Mouse (Mus musculus): ENCODE measurements around the gene Shb. TPM values are rescaled to one million over a fixed set of nuclear protein-coding genes. Genes with fewer than 3 reads are reported as not detected.
A peak's percentile ranks its signal among the peaks of the same experiment; 100 is the strongest.

The Shb gene
- polyA plus RNA-seq, 1 experiment: 71.5 TPM

- H3K27me3 ChIP-seq (ENCODE audit: control insufficient read depth, insufficient read depth, low read length): no peaks in the 10 kb centered on the region
- WGBS: 94% methylated on average over 2 of the region's 2 CpGs
- TF ChIP-seq POLR2A (IDR thresholded peaks at IDR 0.05; ENCODE audit: low read depth, low read length) (no peak), CTCF (IDR thresholded peaks at IDR 0.05; ENCODE audit: extremely low read depth, insufficient read length, insufficient replicate concordance, low read depth, low read length) (peak; percentile 44; the same call in 1 of the 2 replicates)
- H3K4me3 ChIP-seq (ENCODE audit: low read depth, low read length): peak overlapping the region; percentile 95
- 0 out of 2 replicates have a peak, but pooled peaks cover 4% of the 10 kb centered on the region for H3K36me3 ChIP-seq (ENCODE audit: control insufficient read depth, insufficient read depth, low read length)
- H3K4me1 ChIP-seq (ENCODE audit: control insufficient read depth, insufficient read depth, insufficient read length, low read length): peaks cover 27% of the 10 kb centered on the region
- peak overlapping the region; percentile 54 for H3K27ac ChIP-seq (ENCODE audit: insufficient read depth, low read depth, low read length)
Measured at GRCm38 (mm10) chr4:45527562-45528354, 4.5 kb downstream of the Shb start.

- no peak overlapping the region for H3K27ac ChIP-seq (ENCODE audit: insufficient read depth, low read depth, low read length)
- H3K36me3 ChIP-seq (ENCODE audit: control insufficient read depth, insufficient read depth, low read length): 0 out of 2 replicates have a peak, but pooled peaks cover 4% of the 10 kb centered on the region
- TF ChIP-seq CTCF (IDR thresholded peaks at IDR 0.05; ENCODE audit: extremely low read depth, insufficient read length, insufficient replicate concordance, low read depth, low read length): no peak
- TF ChIP-seq POLR2A (IDR thresholded peaks at IDR 0.05; ENCODE audit: low read depth, low read length): no peak
- no peak overlapping the region for H3K4me3 ChIP-seq (ENCODE audit: low read depth, low read length)
- no peaks in the 10 kb centered on the region for H3K27me3 ChIP-seq (ENCODE audit: control insufficient read depth, insufficient read depth, low read length)
- 85% methylated on average over 2 of the region's 2 CpGs for WGBS
- H3K4me1 ChIP-seq (ENCODE audit: control insufficient read depth, insufficient read depth, insufficient read length, low read length): peaks cover 31% of the 10 kb centered on the region
Measured at GRCm38 (mm10) chr4:45526846-45527561, 5.3 kb downstream of the Shb start.

- H3K4me3 ChIP-seq (ENCODE audit: low read depth, low read length): no peak overlapping the region
- WGBS: 88% methylated on average over 3 of the region's 3 CpGs
- TF ChIP-seq CTCF (IDR thresholded peaks at IDR 0.05; ENCODE audit: extremely low read depth, insufficient read length, insufficient replicate concordance, low read depth, low read length) (no peak), POLR2A (IDR thresholded peaks at IDR 0.05; ENCODE audit: low read depth, low read length) (no peak)
- H3K4me1 ChIP-seq (ENCODE audit: control insufficient read depth, insufficient read depth, insufficient read length, low read length): peaks cover 33% of the 10 kb centered on the region
- H3K27ac ChIP-seq (ENCODE audit: insufficient read depth, low read depth, low read length): no peak overlapping the region
- no peaks in the 10 kb centered on the region for H3K27me3 ChIP-seq (ENCODE audit: control insufficient read depth, insufficient read depth, low read length)
- 0 out of 2 replicates have a peak, but pooled peaks cover 4% of the 10 kb centered on the region for H3K36me3 ChIP-seq (ENCODE audit: control insufficient read depth, insufficient read depth, low read length)
Measured at GRCm38 (mm10) chr4:45526175-45526574, 6.1 kb downstream of the Shb start.

GRCm38 (mm10) chr4:45525541-45525940 lies 6.7 kb downstream of the Shb start:
- TF ChIP-seq CTCF (IDR thresholded peaks at IDR 0.05; ENCODE audit: extremely low read depth, insufficient read length, insufficient replicate concordance, low read depth, low read length) (no peak), POLR2A (IDR thresholded peaks at IDR 0.05; ENCODE audit: low read depth, low read length) (no peak)
- Histone ChIP-seq H3K27ac (ENCODE audit: insufficient read depth, low read depth, low read length) (no peak overlapping the region), H3K4me1 (ENCODE audit: control insufficient read depth, insufficient read depth, insufficient read length, low read length) (peaks cover 39% of the 10 kb centered on the region), H3K4me3 (ENCODE audit: low read depth, low read length) (no peak overlapping the region), H3K36me3 (ENCODE audit: control insufficient read depth, insufficient read depth, low read length) (0 out of 2 replicates have a peak, but pooled peaks cover 4% of the 10 kb centered on the region), H3K27me3 (ENCODE audit: control insufficient read depth, insufficient read depth, low read length) (no peaks in the 10 kb centered on the region)
- WGBS: 86% methylated on average over 3 of the region's 3 CpGs

- WGBS: 58% methylated on average over 4 of the region's 4 CpGs
- peaks cover 40% of the 10 kb centered on the region for H3K4me1 ChIP-seq (ENCODE audit: control insufficient read depth, insufficient read depth, insufficient read length, low read length)
- no peaks in the 10 kb centered on the region for H3K27me3 ChIP-seq (ENCODE audit: control insufficient read depth, insufficient read depth, low read length)
- 0 out of 2 replicates have a peak, but pooled peaks cover 4% of the 10 kb centered on the region for H3K36me3 ChIP-seq (ENCODE audit: control insufficient read depth, insufficient read depth, low read length)
- no peak overlapping the region for H3K27ac ChIP-seq (ENCODE audit: insufficient read depth, low read depth, low read length)
- H3K4me3 ChIP-seq (ENCODE audit: low read depth, low read length): no peak overlapping the region
- TF ChIP-seq POLR2A (IDR thresholded peaks at IDR 0.05; ENCODE audit: low read depth, low read length): no peak
- no peak for TF ChIP-seq CTCF (IDR thresholded peaks at IDR 0.05; ENCODE audit: extremely low read depth, insufficient read length, insufficient replicate concordance, low read depth, low read length)
Measured at GRCm38 (mm10) chr4:45524602-45525001, 7.7 kb downstream of the Shb start.

GRCm38 (mm10) chr4:45523360-45523759 lies 8.9 kb downstream of the Shb start:
- WGBS: 86% methylated on average over 6 of the region's 6 CpGs
- no peaks in the 10 kb centered on the region for H3K27me3 ChIP-seq (ENCODE audit: control insufficient read depth, insufficient read depth, low read length)
- no peak for TF ChIP-seq CTCF (IDR thresholded peaks at IDR 0.05; ENCODE audit: extremely low read depth, insufficient read length, insufficient replicate concordance, low read depth, low read length)
- H3K36me3 ChIP-seq (ENCODE audit: control insufficient read depth, insufficient read depth, low read length): 0 out of 2 replicates have a peak, but pooled peaks cover 4% of the 10 kb centered on the region
- H3K27ac ChIP-seq (ENCODE audit: insufficient read depth, low read depth, low read length): peak overlapping the region; percentile 76
- H3K4me1 ChIP-seq (ENCODE audit: control insufficient read depth, insufficient read depth, insufficient read length, low read length): peaks cover 39% of the 10 kb centered on the region
- no peak overlapping the region for H3K4me3 ChIP-seq (ENCODE audit: low read depth, low read length)

- Histone ChIP-seq H3K27ac (ENCODE audit: insufficient read depth, low read depth, low read length) (peak overlapping the region; percentile 76), H3K36me3 (ENCODE audit: control insufficient read depth, insufficient read depth, low read length) (0 out of 2 replicates have a peak, but pooled peaks cover 4% of the 10 kb centered on the region), H3K27me3 (ENCODE audit: control insufficient read depth, insufficient read depth, low read length) (no peaks in the 10 kb centered on the region), H3K4me3 (ENCODE audit: low read depth, low read length) (no peak overlapping the region), H3K4me1 (ENCODE audit: control insufficient read depth, insufficient read depth, insufficient read length, low read length) (peaks cover 37% of the 10 kb centered on the region)
- no peak for TF ChIP-seq CTCF (IDR thresholded peaks at IDR 0.05; ENCODE audit: extremely low read depth, insufficient read length, insufficient replicate concordance, low read depth, low read length)
- TF ChIP-seq POLR2A (IDR thresholded peaks at IDR 0.05; ENCODE audit: low read depth, low read length): no peak
Measured at GRCm38 (mm10) chr4:45522956-45523355, 9.3 kb downstream of the Shb start.

Data from small intestine, adult 2 months (tissue).